Mouse (Mus musculus) embryonic facial prominence, embryonic 15.5 days (tissue): ENCODE results near the gene Map3k4. TPM values are rescaled to one million over a fixed set of nuclear protein-coding genes. Genes with fewer than 3 reads are reported as not detected.

Source experiments
- ATAC-seq: fragments of 200-750 bp; cut with Nextera tagmentation; 2 replicates; pipeline ENCODE4 v1.8.0; 2017; ENCODE audit warnings: low read depth, moderate TSS enrichment; ENCODE audit not compliant: insufficient number of reproducible peaks, low FRiP score, low TSS enrichment
- H3K27ac ChIP-seq: fragments of 300-500 bp; sonication (generic); replicated peaks from 2 replicates; pipeline ENCODE4 v1.5.1; 2015; ENCODE audit warnings: mild to moderate bottlenecking, inconsistent platforms
- H3K27me3 ChIP-seq: fragments of 300-500 bp; sonication (generic); 2 replicates; pipeline ENCODE4 v1.6.1; 2015; ENCODE audit warnings: inconsistent platforms
- H3K36me3 ChIP-seq: fragments of 300-500 bp; sonication (generic); 2 replicates; pipeline ENCODE4 v1.6.1; 2015; ENCODE audit warnings: mild to moderate bottlenecking, inconsistent platforms
- H3K4me1 ChIP-seq: fragments of 300-500 bp; sonication (generic); 2 replicates; pipeline ENCODE4 v1.6.1; 2015; ENCODE audit warnings: inconsistent platforms
- H3K4me2 ChIP-seq: fragments of 300-500 bp; sonication (generic); replicated peaks from 2 replicates; pipeline ENCODE4 v1.6.1; 2015; ENCODE audit warnings: mild to moderate bottlenecking, inconsistent platforms
- H3K4me3 ChIP-seq: fragments of 300-500 bp; sonication (generic); replicated peaks from 2 replicates; pipeline ENCODE4 v1.5.1; 2015; ENCODE audit warnings: mild to moderate bottlenecking, inconsistent platforms
- H3K9ac ChIP-seq: fragments of 300-500 bp; sonication (generic); 2 replicates; pipeline ENCODE4 v1.6.1; 2015; ENCODE audit warnings: inconsistent platforms
- H3K9me3 ChIP-seq: fragments of 300-500 bp; sonication (generic); replicated peaks from 2 replicates; pipeline ENCODE4 v1.6.1; 2016; ENCODE audit warnings: inconsistent platforms
- WGBS: fragments of 180-500 bp; shearing (Covaris S2); methylation state at CpG from one replicate; pipeline ENCODE4 v1.1.7; 2015; 5-methylcytosine and 5-hydroxymethylcytosine counted together
- polyA plus RNA-seq: library from polyadenylated mRNA; unstranded; fragments of >200 nt; fragmentation: Nextera tagmentation; extraction: Ambion mirVana; gene quantifications from 2 replicates; pipeline ENCODE4 v1.2.1, GENCODE M21; 2015

Map3k4 gene
- 36.1 and 42.1 TPM in 2 replicates for polyA plus RNA-seq

- Histone ChIP-seq H3K27me3 (no peaks in the 10 kb centered on the region), H3K27ac (peak within 1 kb of the TSS; percentile 97), H3K36me3 (no peaks in the 10 kb centered on the region), H3K4me1 (peaks cover 31% of the 10 kb centered on the region), H3K9ac (peak within 1 kb of the TSS; percentile 85), H3K4me3 (peak within 1 kb of the TSS; percentile 98), H3K9me3 (no peaks in the 10 kb centered on the region), H3K4me2 (peak within 1 kb of the TSS; percentile 71)
- peak; percentile 94 for ATAC-seq
- under 1% methylated on average over 37 of the region's 39 CpGs for WGBS
Observed at GRCm38 (mm10) chr17:12318663-12319201, at the start of gene Map3k4. Gene Map3k4 (minus strand): TSS chr17:12318796.

DNA sequence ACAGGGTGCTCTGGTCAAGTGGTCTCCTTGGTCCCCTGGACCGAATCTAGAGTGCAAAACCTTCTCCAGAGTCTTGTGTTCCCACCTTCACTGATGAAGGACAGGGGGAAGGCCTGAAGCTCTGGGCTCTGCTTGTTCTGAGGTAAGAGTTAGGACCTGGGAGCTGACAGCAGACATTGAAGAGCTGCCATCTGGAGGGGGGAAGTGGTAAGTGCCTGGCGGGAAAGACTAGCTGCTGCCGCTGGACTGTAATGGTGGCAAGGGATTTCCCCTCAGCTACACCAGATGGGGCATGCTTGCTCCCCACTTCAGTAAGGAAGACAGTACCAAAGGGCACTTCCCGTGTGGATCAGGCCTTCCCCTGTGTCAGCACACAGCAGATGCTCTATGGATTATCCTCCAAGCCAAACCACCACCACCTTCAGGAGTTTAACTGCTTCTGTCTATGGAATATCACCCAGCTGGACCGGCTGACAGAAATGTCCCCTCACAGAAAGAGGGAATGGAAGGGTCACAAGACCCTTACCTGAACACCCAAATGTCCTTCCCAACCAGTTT is 48.9 kb upstream of the Map3k4 start:
- 32% methylated on average over 5 of the region's 5 CpGs for WGBS
- Histone ChIP-seq H3K4me2 (no peak overlapping the region), H3K36me3 (no peaks in the 10 kb centered on the region), H3K4me3 (no peak overlapping the region), H3K9ac (no peak overlapping the region), H3K27me3 (no peaks in the 10 kb centered on the region), H3K9me3 (no peaks in the 10 kb centered on the region), H3K4me1 (peaks cover 5% of the 10 kb centered on the region; the same call in 1 of the 2 replicates), H3K27ac (no peak overlapping the region)
- peak; percentile 66; the same call in 1 of the 2 replicates for ATAC-seq

- H3K27me3 ChIP-seq, result no peaks in the 10 kb centered on the region
- no peaks in the 10 kb centered on the region for H3K9me3 ChIP-seq
- ATAC-seq, result no peak
- 39% methylated on average over 8 of the region's 8 CpGs for WGBS
- H3K4me1 ChIP-seq, result no peaks in the 10 kb centered on the region
- H3K4me2 ChIP-seq, result no peak overlapping the region
- no peak overlapping the region for H3K27ac ChIP-seq
- no peak overlapping the region for H3K4me3 ChIP-seq
- no peak overlapping the region for H3K9ac ChIP-seq
- no peaks in the 10 kb centered on the region for H3K36me3 ChIP-seq
Observed at GRCm38 (mm10) chr17:12364426-12364735, 45.8 kb upstream of the Map3k4 start.

DNA sequence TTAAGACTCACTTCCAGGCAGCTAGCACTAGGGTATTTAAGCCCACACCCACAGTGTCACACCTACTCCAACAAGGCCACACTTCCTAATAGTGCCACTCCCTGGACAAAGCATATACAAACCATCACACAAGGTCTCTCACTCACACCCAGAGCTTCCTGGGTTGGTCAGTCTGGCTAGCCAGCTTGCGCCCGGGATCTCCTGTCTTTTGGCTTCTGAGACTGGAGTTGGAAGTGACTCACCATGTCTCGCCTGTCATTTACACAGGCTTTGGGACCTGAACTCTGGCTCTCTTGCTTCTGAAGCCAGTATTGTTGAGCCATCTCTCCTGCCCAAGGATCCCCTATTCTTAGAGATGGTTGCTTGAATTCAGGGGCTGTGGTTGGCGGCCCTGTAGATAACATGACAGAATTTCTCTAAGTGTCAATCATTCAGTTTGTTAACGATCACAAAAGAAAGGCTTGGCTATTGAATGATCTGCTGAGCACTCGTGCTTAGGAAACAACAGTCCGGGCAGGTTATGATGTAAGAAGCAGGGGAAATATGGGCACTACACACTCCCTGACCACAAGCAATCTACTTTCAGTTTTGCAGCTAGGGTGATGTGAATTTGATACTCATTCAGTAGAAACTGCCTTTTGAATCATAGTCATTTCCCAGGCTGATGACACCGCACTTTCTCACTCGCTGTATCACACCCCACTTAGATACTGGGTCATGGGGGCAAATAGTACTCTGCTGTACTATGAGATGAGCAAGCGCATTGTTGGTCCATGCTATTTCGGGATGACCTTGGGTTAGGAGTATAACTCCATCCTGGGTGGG is 45.2 kb upstream of the Map3k4 start:
- ATAC-seq, result no peak
- Histone ChIP-seq H3K9me3 (no peaks in the 10 kb centered on the region), H3K4me2 (no peak overlapping the region), H3K4me3 (no peak overlapping the region), H3K27me3 (no peaks in the 10 kb centered on the region), H3K4me1 (no peaks in the 10 kb centered on the region), H3K36me3 (no peaks in the 10 kb centered on the region), H3K9ac (no peak overlapping the region), H3K27ac (no peak overlapping the region)
- 81% methylated on average over 11 of the region's 11 CpGs for WGBS

GRCm38 (mm10) chr17:12359876-12360275 is 41.3 kb upstream of the Map3k4 start:
- Histone ChIP-seq H3K36me3 (no peaks in the 10 kb centered on the region), H3K27me3 (no peaks in the 10 kb centered on the region), H3K4me3 (no peak overlapping the region), H3K9ac (no peak overlapping the region), H3K4me2 (no peak overlapping the region), H3K27ac (no peak overlapping the region), H3K4me1 (no peaks in the 10 kb centered on the region), H3K9me3 (no peaks in the 10 kb centered on the region)
- no peak for ATAC-seq
- 84% methylated on average over 15 of the region's 15 CpGs for WGBS

DNA sequence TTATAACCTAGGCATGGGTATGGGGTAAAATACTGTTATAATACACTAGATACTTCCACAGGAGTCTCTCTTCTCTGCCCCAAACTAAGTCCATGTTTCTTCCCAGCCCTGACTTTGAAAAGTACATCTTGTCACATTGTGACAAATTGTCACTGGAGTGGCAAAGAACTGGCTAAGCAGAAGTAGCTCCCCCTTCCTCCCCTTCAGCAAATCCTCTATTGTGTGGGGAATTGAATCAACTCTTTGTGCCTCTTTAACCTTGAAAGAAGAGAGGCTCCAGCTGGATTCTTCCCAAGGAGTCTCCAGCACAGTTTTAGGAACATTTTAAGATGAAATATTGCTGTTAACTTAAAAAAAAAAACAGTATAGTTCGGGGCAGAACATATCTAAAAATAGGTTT is 34.2 kb upstream of the Map3k4 start:
- Histone ChIP-seq H3K4me2 (no peak overlapping the region), H3K36me3 (no peaks in the 10 kb centered on the region), H3K27ac (no peak overlapping the region), H3K9me3 (no peaks in the 10 kb centered on the region), H3K4me1 (no peaks in the 10 kb centered on the region), H3K9ac (no peak overlapping the region), H3K4me3 (no peak overlapping the region), H3K27me3 (no peaks in the 10 kb centered on the region)
- ATAC-seq, result no peak
- WGBS, result 50% methylated on average over 1 of the region's 1 CpGs

DNA sequence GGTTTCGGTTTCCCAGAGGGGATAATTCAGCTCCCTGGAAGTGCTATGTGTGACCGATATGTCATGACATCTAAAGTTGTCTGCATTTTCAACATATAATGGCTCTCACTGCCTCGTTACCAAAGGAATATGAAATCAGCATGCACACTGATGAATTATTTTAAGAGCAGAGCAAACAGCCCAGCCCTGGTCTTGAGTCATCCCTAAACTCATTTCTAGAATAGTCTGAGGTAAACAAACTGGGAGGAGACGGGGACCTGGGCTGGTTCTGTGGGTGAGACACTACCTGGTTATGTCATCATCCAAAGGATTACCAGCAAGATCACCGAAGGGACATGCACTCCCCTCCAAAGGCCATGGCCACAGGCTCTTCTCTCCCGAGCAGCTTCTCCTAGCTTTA is 33.0 kb upstream of the Map3k4 start:
- WGBS, result 75% methylated on average over 6 of the region's 6 CpGs
- Histone ChIP-seq H3K27ac (no peak overlapping the region), H3K4me3 (no peak overlapping the region), H3K4me2 (no peak overlapping the region), H3K4me1 (no peaks in the 10 kb centered on the region), H3K36me3 (no peaks in the 10 kb centered on the region), H3K9ac (no peak overlapping the region), H3K9me3 (no peaks in the 10 kb centered on the region), H3K27me3 (no peaks in the 10 kb centered on the region)
- ATAC-seq, result no peak

- 84% methylated on average over 1 of the region's 1 CpGs for WGBS
- no peak overlapping the region for H3K4me2 ChIP-seq
- H3K4me3 ChIP-seq, result no peak overlapping the region
- no peaks in the 10 kb centered on the region for H3K36me3 ChIP-seq
- H3K27ac ChIP-seq, result no peak overlapping the region
- H3K9ac ChIP-seq, result no peak overlapping the region
- peaks cover 11% of the 10 kb centered on the region; the same call in 1 of the 2 replicates for H3K4me1 ChIP-seq
- no peak for ATAC-seq
- no peaks in the 10 kb centered on the region for H3K27me3 ChIP-seq
- no peaks in the 10 kb centered on the region for H3K9me3 ChIP-seq
Observed at GRCm38 (mm10) chr17:12347462-12347861, 28.9 kb upstream of the Map3k4 start.

DNA sequence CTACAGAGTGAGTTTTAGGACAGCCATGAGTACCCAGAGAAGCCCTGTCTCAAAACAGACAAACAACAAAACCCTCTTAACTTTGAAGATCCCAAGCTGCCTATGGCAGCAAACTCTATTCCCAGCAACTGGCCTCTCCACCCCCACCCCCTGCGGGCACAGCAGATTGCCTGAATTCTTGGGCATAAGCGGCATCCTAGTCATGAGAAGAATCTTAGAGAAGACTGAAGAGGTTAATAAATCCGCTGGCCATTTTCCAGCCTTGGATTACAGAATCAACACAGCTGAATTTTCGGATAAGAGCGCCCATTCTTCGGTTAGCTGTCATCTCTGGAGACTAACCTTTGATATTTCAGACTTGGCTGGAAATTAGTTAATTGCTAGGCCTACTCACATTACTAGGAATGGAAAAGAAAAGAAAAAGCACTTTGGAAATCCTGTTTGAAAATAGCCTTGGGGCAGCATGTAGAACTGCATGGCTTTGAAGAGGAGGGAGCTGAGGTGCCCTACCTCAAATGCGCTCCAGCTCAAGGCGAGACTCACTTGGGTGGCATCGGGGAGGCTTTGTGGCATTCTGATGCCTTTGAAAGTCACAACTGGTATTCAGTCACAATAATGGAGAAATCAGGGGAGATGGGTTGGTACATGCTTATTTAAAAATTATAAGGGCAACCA is 25.2 kb upstream of the Map3k4 start:
- Histone ChIP-seq H3K4me1 (peaks cover 11% of the 10 kb centered on the region; the same call in 1 of the 2 replicates), H3K36me3 (no peaks in the 10 kb centered on the region), H3K27me3 (no peaks in the 10 kb centered on the region), H3K4me2 (no peak overlapping the region), H3K27ac (0 out of 2 replicates have a peak overlapping the region, but pooled peaks have one; percentile 11), H3K9ac (no peak overlapping the region), H3K9me3 (no peaks in the 10 kb centered on the region), H3K4me3 (no peak overlapping the region)
- 32% methylated on average over 9 of the region's 9 CpGs for WGBS
- peak; percentile 29; the same call in 1 of the 2 replicates for ATAC-seq

- no peak for ATAC-seq
- Histone ChIP-seq H3K9ac (no peak overlapping the region), H3K4me1 (no peaks in the 10 kb centered on the region), H3K27me3 (no peaks in the 10 kb centered on the region), H3K4me2 (no peak overlapping the region), H3K27ac (no peak overlapping the region), H3K9me3 (no peaks in the 10 kb centered on the region), H3K4me3 (no peak overlapping the region), H3K36me3 (no peaks in the 10 kb centered on the region)
- WGBS, result 67% methylated on average over 4 of the region's 4 CpGs
Observed at GRCm38 (mm10) chr17:12337156-12337555, 18.6 kb upstream of the Map3k4 start.
